Mouse (Mus musculus): ENCODE measurements at regions not wholly inside any gene's neighbourhood (a gene's known extent, or its start where the extent isn't known, plus 50 kb on each side); places are given as distances from the start of the nearest gene placed in this dataset.

DNA sequence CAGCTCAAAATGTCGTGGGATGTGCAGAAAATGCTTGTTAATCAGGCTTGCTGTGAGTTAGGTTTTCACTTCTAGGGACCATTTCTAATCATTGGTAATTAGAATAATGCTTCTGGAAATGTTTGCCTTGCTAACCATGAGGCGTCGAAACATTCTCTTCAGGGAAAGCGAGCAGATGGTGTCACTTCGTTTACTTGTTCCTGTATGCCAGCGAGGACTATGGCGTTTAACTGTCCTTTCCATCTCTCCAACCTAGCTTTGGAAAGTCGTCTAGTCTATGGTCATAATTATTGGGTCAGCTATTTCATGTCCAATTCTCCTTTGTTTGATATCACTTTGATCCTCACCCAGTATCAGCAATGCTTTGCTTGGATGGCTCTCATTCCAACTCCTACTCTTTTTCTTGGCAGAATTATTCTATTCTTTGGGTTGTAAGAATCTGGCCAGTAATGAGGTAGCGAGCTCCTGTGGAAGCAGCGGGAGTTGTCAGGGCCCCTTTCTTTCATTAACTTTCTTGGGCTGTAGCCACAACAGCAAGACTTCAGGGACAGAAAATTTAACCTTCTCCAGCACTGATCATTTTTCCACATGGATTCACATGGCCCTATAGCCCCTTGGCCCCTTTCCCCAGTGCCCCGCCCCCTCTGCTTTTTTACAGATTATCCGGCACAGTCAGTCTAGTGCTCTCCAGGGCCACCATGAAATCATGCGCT lies 374.0 kb upstream of the Plscr5 start:
- DNase-seq = no peak

DNA sequence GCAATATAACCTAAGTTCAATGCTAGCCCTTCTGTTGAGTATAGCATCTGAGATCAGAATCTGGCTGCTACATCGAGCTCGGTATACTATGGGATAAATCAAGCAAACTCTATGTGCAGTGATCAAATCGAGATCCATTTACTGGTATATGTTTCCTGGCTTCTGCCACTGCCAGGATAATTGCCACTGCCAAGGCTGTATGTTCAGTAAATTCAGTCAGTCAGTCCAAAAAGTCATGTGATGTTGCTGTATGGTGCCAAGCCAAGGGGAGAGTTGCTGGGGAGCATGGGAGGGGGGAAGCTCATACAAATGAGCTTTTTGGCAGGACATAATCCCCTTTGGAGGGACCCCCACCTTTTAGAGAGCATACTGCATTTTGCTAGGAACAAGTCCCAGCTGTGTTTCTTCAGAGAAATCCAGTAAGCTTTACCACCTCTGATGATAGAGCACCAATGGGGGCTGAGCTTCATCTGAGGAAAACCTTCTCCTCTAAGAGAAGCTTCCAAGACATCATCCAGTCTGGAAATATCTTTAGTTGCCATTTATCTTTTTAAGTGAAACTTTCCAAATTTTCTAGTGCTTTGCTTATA lies 389.3 kb upstream of the Plscr5 start:
- peak; percentile 26 for DNase-seq

DNA sequence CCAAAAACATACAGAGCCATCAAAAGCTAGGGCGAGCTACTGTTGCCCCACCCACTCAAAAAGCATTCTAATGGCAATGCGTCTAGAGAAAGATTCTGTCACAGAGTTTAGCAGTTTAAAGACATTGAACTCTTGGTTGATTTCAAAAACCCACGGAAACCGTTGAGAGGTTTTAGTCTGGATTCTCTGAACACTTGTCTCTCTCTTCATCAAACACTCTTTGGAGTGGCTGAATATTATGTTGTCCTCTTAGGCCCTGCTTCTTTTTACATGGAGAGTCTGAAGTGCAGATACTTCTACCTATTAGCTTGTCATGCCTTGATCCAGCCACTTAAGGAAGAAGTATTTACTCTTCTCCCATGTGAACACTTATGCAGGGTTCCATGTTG lies 393.9 kb upstream of the Plscr5 start:
- no peak for DNase-seq

GRCm38 (mm10) chr9:91798171-91798836 lies 394.4 kb upstream of the Plscr5 start:
- peak; percentile 91 for DNase-seq

- DNase-seq = peak; percentile 85
These were observed 395.8 kb upstream of the Plscr5 start for GRCm38 (mm10) chr9:91796976-91797375.

DNA sequence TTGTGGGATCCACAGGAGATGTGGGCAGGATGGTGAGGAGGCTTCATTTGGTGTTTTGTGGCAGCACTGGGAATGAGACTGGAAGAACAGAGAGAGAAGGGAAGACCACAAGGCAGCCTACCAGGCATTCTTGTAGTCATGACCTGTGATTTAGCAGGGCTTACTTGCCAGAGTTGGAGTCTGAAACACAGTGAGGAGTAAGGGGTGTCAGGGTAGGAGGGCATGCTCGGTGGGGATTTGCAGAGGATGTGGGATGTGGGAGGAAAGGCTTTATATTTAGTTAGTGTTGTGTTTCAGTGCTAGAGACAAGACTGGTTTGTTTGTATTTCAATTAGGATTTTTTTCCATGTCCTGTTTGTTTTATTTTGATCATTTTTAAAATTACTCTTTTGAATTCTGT lies 387.3 kb upstream of the Zic1 start:
- no peak for DNase-seq

DNA sequence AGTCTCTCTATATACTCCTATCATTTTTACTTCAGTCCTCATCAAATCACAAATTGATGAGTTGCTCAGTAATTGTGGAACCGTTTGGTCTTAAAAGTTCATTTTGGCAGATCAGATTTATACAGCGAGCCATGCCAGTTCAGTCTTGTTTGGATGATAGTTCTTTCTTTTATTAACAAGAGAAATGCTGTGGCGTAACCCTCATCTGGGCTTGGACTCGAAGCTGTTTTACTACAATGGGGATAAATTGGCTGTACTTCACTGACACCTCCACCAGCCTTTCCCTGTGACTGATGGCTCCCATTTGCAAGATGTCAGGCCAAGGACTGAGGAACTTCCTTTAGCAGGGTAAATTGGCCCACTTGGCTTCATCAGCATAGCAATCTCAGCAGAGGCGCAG lies 345.5 kb upstream of the Zic1 start:
- no peak for DNase-seq

- no peak for DNase-seq
These were observed 315.2 kb upstream of the Zic1 start for GRCm38 (mm10) chr9:91680859-91681258.

GRCm38 (mm10) chr9:91666667-91667066 lies 301.1 kb upstream of the Zic1 start:
- no peak for DNase-seq

DNA sequence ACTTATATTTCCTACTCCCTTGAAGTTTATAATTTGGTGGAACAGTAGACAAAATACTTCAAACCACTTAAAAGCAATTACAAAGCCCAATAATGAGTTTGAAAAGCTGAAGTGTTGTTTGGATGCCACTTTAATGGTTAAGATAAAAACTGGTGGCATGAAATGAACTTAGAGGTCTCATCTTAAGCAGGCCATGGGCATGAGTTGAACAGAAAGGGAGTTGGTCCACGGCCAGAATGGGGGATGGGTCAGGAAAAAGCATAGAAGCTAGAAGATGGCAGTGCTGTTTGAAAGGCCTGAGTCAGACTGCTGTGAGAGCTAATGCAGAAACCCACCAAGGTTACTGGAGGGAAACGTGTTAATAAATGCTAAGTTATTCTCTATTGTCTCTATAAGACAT lies 294.5 kb upstream of the Zic1 start:
- DNase-seq = no peak

DNA sequence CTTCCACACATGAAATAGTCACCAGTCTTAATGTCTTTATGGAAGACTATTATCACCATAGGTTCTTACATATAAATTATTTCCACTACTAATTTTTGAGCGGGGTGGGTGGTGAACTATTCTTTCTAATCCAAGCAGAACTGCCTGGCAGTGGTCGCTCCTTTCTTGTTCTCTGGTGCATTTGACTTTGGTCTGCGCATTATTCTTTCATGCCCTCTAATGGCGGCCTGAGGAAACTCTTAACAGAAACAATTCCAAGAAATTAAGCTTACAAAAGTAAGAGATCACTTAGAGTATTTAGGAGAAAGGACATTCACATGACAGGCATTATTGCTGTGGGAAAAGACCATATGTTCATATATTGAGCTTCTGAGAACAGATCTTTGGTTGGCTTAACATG lies 288.5 kb upstream of the Zic1 start:
- peak; percentile 28 for DNase-seq

DNA sequence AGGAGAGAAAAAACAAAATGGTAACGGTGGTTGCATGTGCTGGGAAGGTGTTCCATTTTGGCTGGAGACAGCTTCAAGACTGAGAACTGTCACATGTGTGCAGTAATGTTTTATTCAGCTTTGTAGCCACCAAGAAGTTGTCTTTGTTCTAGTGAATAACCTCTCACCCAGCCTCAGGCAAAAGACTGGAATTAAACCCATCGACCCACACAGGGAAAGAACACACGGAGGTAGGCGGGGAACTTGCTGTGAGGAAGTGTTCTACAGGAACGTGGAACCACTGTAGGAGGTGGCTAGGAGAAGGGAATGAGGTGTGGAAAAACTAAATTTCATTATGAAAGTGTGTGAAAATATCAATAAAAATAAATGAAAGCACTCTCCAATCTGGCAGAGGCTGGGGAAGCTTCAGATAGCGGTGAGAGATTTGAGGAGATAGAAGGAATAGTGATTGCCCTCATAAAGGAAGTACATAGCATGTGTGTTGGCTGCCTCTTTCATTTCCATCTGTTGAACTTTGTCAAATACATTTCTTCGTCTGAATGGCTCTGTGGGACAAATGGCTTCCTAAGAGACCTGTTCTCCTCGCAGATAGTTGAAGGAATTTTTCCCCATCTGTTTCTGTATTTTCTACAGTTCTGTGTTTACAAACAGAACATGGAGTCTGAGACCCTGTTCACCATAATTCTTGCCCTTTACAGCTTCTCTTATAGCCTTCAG lies 286.9 kb upstream of the Zic1 start:
- peak; percentile 8 for DNase-seq

- DNase-seq = no peak
These were observed 244.8 kb upstream of the Zic1 start for GRCm38 (mm10) chr9:91610401-91610800.

GRCm38 (mm10) chr9:91609457-91610166 lies 244.0 kb upstream of the Zic1 start:
- DNase-seq = peak; percentile 23

DNA sequence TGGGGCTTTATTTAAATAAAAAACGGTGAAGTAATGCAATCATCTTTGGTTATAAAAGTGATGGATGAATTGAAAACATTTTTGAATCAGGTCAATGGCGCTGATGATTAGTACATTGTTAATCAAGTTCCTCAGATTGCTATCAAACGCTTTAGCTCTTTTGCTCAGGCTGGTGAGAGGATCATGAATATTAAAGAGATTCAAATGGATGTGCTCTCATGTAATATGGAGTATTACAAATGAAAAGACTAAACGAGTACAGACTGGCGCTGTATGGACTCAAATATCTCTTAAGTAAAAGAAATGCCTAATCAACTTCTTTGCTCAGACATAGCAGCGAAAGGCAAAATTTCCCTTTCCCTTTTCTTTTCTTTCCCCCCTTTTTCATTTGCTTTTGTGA lies 236.1 kb upstream of the Zic1 start:
- DNase-seq = no peak

DNA sequence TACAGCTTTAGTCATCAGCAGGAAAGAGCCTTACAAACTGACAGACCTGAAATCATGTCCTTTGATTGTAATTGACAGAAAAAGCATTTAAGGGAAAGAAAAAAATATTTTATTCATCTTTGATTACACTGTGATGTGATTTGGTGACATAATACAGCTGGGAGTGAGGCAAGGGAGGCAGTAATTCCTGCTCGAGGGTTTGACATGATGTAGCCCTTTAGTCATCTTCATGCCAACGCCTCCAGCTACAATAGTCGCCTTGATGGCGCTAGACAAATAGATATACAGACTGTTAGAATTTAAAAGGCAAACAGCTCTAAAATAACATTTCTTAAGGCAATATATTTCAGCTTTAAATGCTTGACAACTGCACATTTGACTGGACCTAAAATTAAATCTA lies 226.3 kb upstream of the Zic1 start:
- DNase-seq = no peak

GRCm38 (mm10) chr9:91588756-91589155 lies 223.1 kb upstream of the Zic1 start:
- DNase-seq = peak; percentile 30

- DNase-seq = no peak
These were observed 222.3 kb upstream of the Zic1 start for GRCm38 (mm10) chr9:91587861-91588260.

DNA sequence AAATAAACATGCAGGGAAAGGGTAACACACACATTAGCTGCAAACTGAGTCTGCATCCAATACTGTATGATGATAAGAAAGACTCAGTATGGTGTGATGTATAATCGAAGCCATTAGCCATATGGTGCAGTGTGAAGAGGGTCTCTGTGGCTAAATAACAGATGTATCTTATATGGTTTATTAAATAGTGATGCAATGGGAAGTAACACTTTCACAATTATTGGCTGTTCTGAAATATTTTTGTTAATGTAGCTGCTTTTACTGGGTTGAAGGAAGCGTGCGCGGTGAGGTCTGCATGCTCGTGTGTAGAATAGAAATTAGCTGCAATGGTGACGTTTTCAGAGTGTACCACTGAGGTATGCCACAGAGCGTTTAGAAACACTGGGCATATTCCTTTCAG lies 221.7 kb upstream of the Zic1 start:
- DNase-seq = no peak

GRCm38 (mm10) chr9:91586635-91587034 lies 221.0 kb upstream of the Zic1 start:
- DNase-seq = no peak

DNA sequence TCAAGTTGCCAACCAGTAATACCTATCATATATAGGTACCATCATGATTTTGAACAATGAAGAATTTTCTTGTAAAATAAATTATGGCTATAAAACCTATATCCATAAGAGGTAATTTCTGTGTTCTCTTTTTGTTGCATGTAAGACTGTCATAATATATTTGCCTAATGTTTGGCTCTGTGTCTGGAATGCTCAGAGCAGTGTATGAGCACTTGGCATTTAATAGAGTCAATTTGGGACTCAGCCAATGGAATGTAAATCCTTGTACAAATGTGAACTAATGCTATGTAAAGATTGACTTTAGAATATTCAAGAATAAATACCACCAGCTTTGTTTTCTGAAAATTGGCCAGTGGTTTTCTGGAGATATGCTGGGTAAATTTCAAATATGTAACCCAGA lies 208.5 kb upstream of the Zic1 start:
- no peak for DNase-seq

GRCm38 (mm10) chr9:91566006-91566641 lies 200.5 kb upstream of the Zic1 start:
- no peak for DNase-seq

GRCm38 (mm10) chr9:91561331-91561730 lies 195.7 kb upstream of the Zic1 start:
- DNase-seq = no peak
